Mouse (Mus musculus): Measurements from ENCODE around the gene Zfp385a.

Gene Zfp385a

GRCm38 (mm10) chr15:103293375-103293774, 46.5 kb downstream of the Zfp385a start:
- CTCF ChIA-PET: interaction anchor here (0.6 to 0.7 kb wide), 3 partner anchors 12 to 34 kb away, joined by 3 to 7 read pairs (median 3); no protein-coding TSS in a partner anchor

- CTCF ChIA-PET: interaction anchor here (0.6 to 0.7 kb wide), 3 partner anchors 12 to 35 kb away, joined by 3 to 7 read pairs (median 3); no protein-coding TSS in a partner anchor
Observed at GRCm38 (mm10) chr15:103292673-103293345, 47.1 kb downstream of the Zfp385a start.

GRCm38 (mm10) chr15:103290843-103291242, 49.0 kb downstream of the Zfp385a start:
- CTCF ChIA-PET: no interaction called here

- CTCF ChIA-PET: no interaction called here
Observed at GRCm38 (mm10) chr15:103290417-103290816, 49.5 kb downstream of the Zfp385a start.

GRCm38 (mm10) chr15:103289600-103289999, 50.3 kb downstream of the Zfp385a start:
- CTCF ChIA-PET: no interaction called here

- CTCF ChIA-PET: no interaction called here
Observed at GRCm38 (mm10) chr15:103285778-103286417, 54.0 kb downstream of the Zfp385a start.

- CTCF ChIA-PET: interaction anchor here (1.0 to 1.3 kb wide), 2 partner anchors 13 to 39 kb away, joined by 4 to 5 read pairs; partner anchors contain the start of gene Copz1
Observed at GRCm38 (mm10) chr15:103284647-103285046, 55.2 kb downstream of the Zfp385a start.

GRCm38 (mm10) chr15:103284066-103284465, 55.8 kb downstream of the Zfp385a start:
- CTCF ChIA-PET: interaction anchor here (1.0 to 1.3 kb wide), 2 partner anchors 12 to 39 kb away, joined by 4 to 5 read pairs; partner anchors contain the start of gene Copz1

GRCm38 (mm10) chr15:103281465-103282205, 58.3 kb downstream of the Zfp385a start:
- CTCF ChIA-PET: interaction anchor here (0.6 kb wide), 5 partner anchors 11 to 345 kb away, joined by 3 to 9 read pairs (median 4); partner anchors contain the start of gene Hoxc12

- CTCF ChIA-PET: interaction anchor here (0.6 to 0.9 kb wide), 4 partner anchors 12 to 43 kb away, joined by 4 to 12 read pairs (median 6); partner anchors contain the start of gene Gpr84
Observed at GRCm38 (mm10) chr15:103280817-103281464, 59.0 kb downstream of the Zfp385a start.

GRCm38 (mm10) chr15:103279750-103280149, 60.1 kb downstream of the Zfp385a start:
- CTCF ChIA-PET: no interaction called here

- CTCF ChIA-PET: no interaction called here
Observed at GRCm38 (mm10) chr15:103277949-103278348, 61.9 kb downstream of the Zfp385a start.

- CTCF ChIA-PET: interaction anchor here (0.6 kb wide), 2 partner anchors 38 to 806 kb away, joined by 3 to 5 read pairs; no protein-coding TSS in a partner anchor
Observed at GRCm38 (mm10) chr15:103275943-103276342, 64.0 kb downstream of the Zfp385a start.

GRCm38 (mm10) chr15:103272419-103273279, 67.2 kb downstream of the Zfp385a start, which contains the start of gene Copz1:
TSS of gene Copz1 (plus strand) at chr15:103272714.
- CTCF ChIA-PET: interaction anchor here (0.7 to 1.4 kb wide), 2 partner anchors 10 to 12 kb away, joined by 3 to 4 read pairs; no protein-coding TSS in a partner anchor

GRCm38 (mm10) chr15:103268903-103269302, 71.0 kb downstream of the Zfp385a start:
- CTCF ChIA-PET: no interaction called here

- CTCF ChIA-PET: no interaction called here
Observed at GRCm38 (mm10) chr15:103264794-103265193, 75.1 kb downstream of the Zfp385a start.

All from spleen, embryonic (tissue).